9 mouse cellular contexts compared by ENCODE assay signal in genomic region chrX:133687666-133688151, GRCm38 (mm10). TPM values are rescaled to one million over a fixed set of nuclear protein-coding genes. Genes with fewer than 3 reads are reported as not detected.
DNase-seq lines count a peak whose midpoint lies in the region; ATAC-seq and TF ChIP-seq lines count a peak whose summit lies in the region.
"Had no signal": no experiment of that assay in that cellular context is flagged by ENCODE, and none has a peak within 500 bp of the region (broad histone marks: within the 10 kb centered on the region; RNA-seq: fewer than 3 reads in every experiment).

No protein-coding gene starts in this region.

- peaks cover 71% of the 10 kb centered on the region for H3K27me3 ChIP-seq in liver, embryonic 13.5 days
- no peaks in the 10 kb centered on the region for H3K27me3 ChIP-seq in stomach, postnatal 0 days (ENCODE audit: control insufficient read depth, insufficient read depth, low read length)

- WGBS in liver, embryonic 13.5 days (ENCODE audit: insufficient replicate concordance), result 19% methylated on average over 19 of the region's 37 CpGs
- 19% methylated on average over 19 of the region's 37 CpGs for WGBS in stomach, postnatal 0 days

- no peaks in the 10 kb centered on the region for H3K4me1 ChIP-seq in liver, embryonic 13.5 days (replicated peaks)
- no peaks in the 10 kb centered on the region for H3K4me1 ChIP-seq in stomach, postnatal 0 days (replicated peaks; ENCODE audit: control insufficient read depth, insufficient read depth)

- TF ChIP-seq EP300 in stomach, postnatal 0 days (optimal IDR thresholded peaks at IDR 0.05), result no peak

- H3K4me3 ChIP-seq in liver, embryonic 13.5 days (replicated peaks), result peak overlapping the region; percentile 44
- H3K4me3 ChIP-seq in stomach, postnatal 0 days (ENCODE audit: low read depth, low read length), result peak overlapping the region; percentile 46

- peak; percentile 11 to 14 for DNase-seq in cerebellum, postnatal 14 days
- DNase-seq in cerebellum, adult 9-10 months, result no peak
- DNase-seq in thymus, postnatal 4 days, result peak; percentile 10
- DNase-seq in thymus, postnatal 36 days, result no peak
- peak; percentile 21 for DNase-seq in heart, postnatal 4 days
- no peak for DNase-seq in liver, embryonic 13.5 days
- peak; percentile 23 for DNase-seq in stomach, postnatal 0 days (ENCODE audit: low spot score)

- peak overlapping the region; percentile 61 for H3K4me2 ChIP-seq in liver, embryonic 13.5 days
- H3K4me2 ChIP-seq in stomach, postnatal 0 days (replicated peaks; ENCODE audit: low read depth), result peak overlapping the region; percentile 72

- no peak for ATAC-seq in liver, embryonic 13.5 days (ENCODE audit: low read depth)
- ATAC-seq in stomach, postnatal 0 days (ENCODE audit: low FRiP score, low TSS enrichment), result 0 out of 2 replicates have a peak, but pooled peaks have one; percentile 33
- ATAC-seq in erythroblast, adult 5-6 weeks (replicated peaks; ENCODE audit: low FRiP score, poor library complexity, severe bottlenecking), result no peak

- H3K9me3 ChIP-seq in liver, embryonic 13.5 days (replicated peaks), result peaks cover 4% of the 10 kb centered on the region; the same call in 1 of the 2 replicates
- no peaks in the 10 kb centered on the region for H3K9me3 ChIP-seq in stomach, postnatal 0 days (ENCODE audit: control insufficient read depth, low read length)

- H3K27ac ChIP-seq in liver, embryonic 13.5 days, result no peak overlapping the region
- no peak overlapping the region for H3K27ac ChIP-seq in stomach, postnatal 0 days (replicated peaks)

- TF ChIP-seq CTCF in stomach, postnatal 0 days (IDR thresholded peaks at IDR 0.05; ENCODE audit: low read depth), result no peak

- H3K9ac ChIP-seq in liver, embryonic 13.5 days, result no peak overlapping the region
- H3K9ac ChIP-seq in stomach, postnatal 0 days (ENCODE audit: low read length), result no peak overlapping the region

- no peaks in the 10 kb centered on the region for H3K36me3 ChIP-seq in liver, embryonic 13.5 days
- no peaks in the 10 kb centered on the region for H3K36me3 ChIP-seq in stomach, postnatal 0 days (ENCODE audit: control insufficient read depth, insufficient read depth, low read length)

RNA-seq across cellular contexts. Expression of gene Pcdh19, which starts 1.1 kb away (rescaled TPM):
- total RNA-seq in heart, postnatal 4 days (2021), result 10 to 100 TPM; 16.4 to 16.6 TPM
- 0.06 and 0.08 TPM in 2 replicates for polyA plus RNA-seq in liver, embryonic 13.5 days (2015; fragmentation: Nextera tagmentation; extraction: Ambion mirVana)
- polyA plus RNA-seq in stomach, postnatal 0 days (2015; fragmentation: Nextera tagmentation; extraction: Ambion mirVana), result 1.2 and 2.5 TPM in 2 replicates
- not detected in 2 replicates for total RNA-seq in erythroblast, adult 5-6 weeks (2015; ENCODE audit: low replicate concordance)
- total RNA-seq in erythroblast, adult 5-6 weeks (2017; ENCODE audit: low replicate concordance), result 0.28 TPM in 1 of 2 replicates, not detected in the other
- total RNA-seq: hematopoietic stem cell, adult 5-6 weeks had no signal

Comparison
In these comparisons a context has a peak if more than half of its experiments do, and no peak if none do; other contexts are left out.
1. DNase-seq: peak in cerebellum, postnatal 14 days (2 of 2), thymus, postnatal 4 days (single experiment), heart, postnatal 4 days (single experiment) and stomach, postnatal 0 days (single experiment); none in cerebellum, adult 9-10 months (single experiment), thymus, postnatal 36 days (0 of 2) and liver, embryonic 13.5 days (single experiment).
2. RNA of gene Pcdh19, which starts 1.1 kb away (total RNA-seq): 16.4 to 16.6 TPM in heart, postnatal 4 days; 0.28 TPM in erythroblast, adult 5-6 weeks; every median in the first group is over 10 times any median in the second.